22 mouse cellular contexts compared by ENCODE assay signal in the genomic region with DNA sequence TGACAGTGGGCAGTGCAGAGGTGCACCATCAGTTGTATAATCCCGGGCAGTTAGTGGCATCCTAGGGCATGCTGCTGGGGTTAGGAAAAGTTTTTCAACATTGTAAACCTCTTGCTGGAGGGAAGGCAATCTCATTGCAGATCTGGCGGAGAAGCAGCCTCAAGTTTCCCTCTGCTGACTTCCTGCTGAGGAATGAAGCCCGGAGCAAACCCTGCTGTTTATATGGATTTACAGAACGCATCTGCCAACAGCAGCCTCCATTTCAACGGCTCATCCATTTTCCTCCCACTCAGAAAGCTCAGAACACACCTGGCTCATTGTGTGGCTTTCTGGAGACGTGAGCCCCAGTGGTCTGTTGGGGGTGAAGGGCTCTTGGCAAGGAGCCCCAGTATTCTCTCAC. TPM values are rescaled to one million over a fixed set of nuclear protein-coding genes. Genes with fewer than 3 reads are reported as not detected.
DNase-seq lines count a peak whose midpoint lies in the region; ATAC-seq and TF ChIP-seq lines count a peak whose summit lies in the region.
"Had no signal": no experiment of that assay in that cellular context is flagged by ENCODE, and none has a peak within 500 bp of the region (broad histone marks: within the 10 kb centered on the region; RNA-seq: fewer than 3 reads in every experiment).

No protein-coding gene starts in this region.

- no peaks in the 10 kb centered on the region for H3K27me3 ChIP-seq in kidney, embryonic 15.5 days
- no peaks in the 10 kb centered on the region for H3K27me3 ChIP-seq in limb, embryonic 15.5 days
- no peaks in the 10 kb centered on the region for H3K27me3 ChIP-seq in midbrain, postnatal 0 days (ENCODE audit: insufficient read depth, low read length)
- H3K27me3 ChIP-seq: midbrain, embryonic 15.5 days had no signal

- ATAC-seq in kidney, embryonic 15.5 days (replicated peaks; ENCODE audit: low FRiP score): no peak
- no peak for ATAC-seq in limb, embryonic 15.5 days (ENCODE audit: insufficient number of reproducible peaks, low FRiP score, low TSS enrichment, low read depth)
- ATAC-seq in midbrain, postnatal 0 days (ENCODE audit: low FRiP score): no peak
- ATAC-seq: hindbrain, embryonic 16.5 days; midbrain, embryonic 15.5 days had no signal

- TF ChIP-seq POLR2A in bone marrow macrophage, adult 2 months (IDR thresholded peaks at IDR 0.05; ENCODE audit: borderline replicate concordance, low read depth, low read length): no peak

- H3K4me2 ChIP-seq in kidney, embryonic 15.5 days: no peak overlapping the region
- no peak overlapping the region for H3K4me2 ChIP-seq in limb, embryonic 15.5 days
- no peak overlapping the region for H3K4me2 ChIP-seq in midbrain, postnatal 0 days (ENCODE audit: low read depth, low read length, poor library complexity, severe bottlenecking)
- H3K4me2 ChIP-seq: midbrain, embryonic 15.5 days had no signal

- 80% methylated on average over 6 of the region's 6 CpGs for WGBS in kidney, embryonic 15.5 days
- 41% methylated on average over 6 of the region's 6 CpGs for WGBS in limb, embryonic 15.5 days
- WGBS in midbrain, postnatal 0 days: 84% methylated on average over 6 of the region's 6 CpGs

- peaks cover 4% of the 10 kb centered on the region; the same call in 1 of the 2 replicates for H3K4me1 ChIP-seq in kidney, embryonic 15.5 days
- H3K4me1 ChIP-seq in bone marrow macrophage, adult 2 months (ENCODE audit: control insufficient read depth, insufficient read depth, low read length): peaks cover 46% of the 10 kb centered on the region
- peaks cover 27% of the 10 kb centered on the region for H3K4me1 ChIP-seq in limb, embryonic 15.5 days
- H3K4me1 ChIP-seq in midbrain, postnatal 0 days (ENCODE audit: insufficient read depth, low read length): no peaks in the 10 kb centered on the region
- H3K4me1 ChIP-seq: midbrain, embryonic 15.5 days had no signal

- intact Hi-C loops in gastrocnemius, adult 2 months (cut with DNase I): loop anchor here (5.0 kb wide), 1 partner anchor 49 kb away; a partner anchor contains a TSS
- intact Hi-C loops in gastrocnemius, postnatal 36 days (cut with DNase I): no loop called here

- peaks cover 62% of the 10 kb centered on the region for H3K36me3 ChIP-seq in kidney, embryonic 15.5 days
- peaks cover 26% of the 10 kb centered on the region for H3K36me3 ChIP-seq in limb, embryonic 15.5 days
- H3K36me3 ChIP-seq in midbrain, postnatal 0 days (ENCODE audit: insufficient read depth, low read length): peaks cover 4% of the 10 kb centered on the region

- H3K9ac ChIP-seq in kidney, embryonic 15.5 days: no peak overlapping the region
- no peak overlapping the region for H3K9ac ChIP-seq in limb, embryonic 15.5 days
- H3K9ac ChIP-seq in midbrain, postnatal 0 days (replicated peaks; ENCODE audit: low read length, poor library complexity, severe bottlenecking): no peak overlapping the region
- H3K9ac ChIP-seq: liver, embryonic 14.5 days; midbrain, embryonic 15.5 days had no signal

- H3K27ac ChIP-seq in gastrocnemius, adult 2 months: peak overlapping the region; percentile 72
- H3K27ac ChIP-seq in kidney, embryonic 15.5 days: 0 out of 2 replicates have a peak overlapping the region, but pooled peaks have one; percentile 5
- H3K27ac ChIP-seq in bone marrow macrophage, adult 2 months (ENCODE audit: insufficient read depth, low read depth, low read length): peak overlapping the region; percentile 74
- H3K27ac ChIP-seq in limb, embryonic 15.5 days: peak overlapping the region; percentile 63
- H3K27ac ChIP-seq in midbrain, postnatal 0 days (ENCODE audit: low read depth, low read length): no peak overlapping the region
- H3K27ac ChIP-seq: liver, embryonic 14.5 days; midbrain, embryonic 15.5 days had no signal

- DNase-seq in gastrocnemius, adult 2 months: no peak
- no peak for DNase-seq in gastrocnemius, postnatal 36 days
- DNase-seq in kidney, adult 9 months: no peak
- no peak for DNase-seq in right cerebral cortex, postnatal 36 days (ENCODE audit: low spot score in 2 of 2)
- DNase-seq in midbrain, postnatal 0 days (ENCODE audit: low spot score): no peak
- DNase-seq: adrenal gland, postnatal 36 days; cerebellum, adult 9-10 months; heart, adult 2 months; heart, postnatal 4 days; kidney, adult 11 months; kidney, postnatal 10 days; layer of hippocampus, postnatal 36 days; lung, postnatal 14 days; right cerebral cortex, postnatal 25 days; thymus, postnatal 14 days had no signal

- no peak overlapping the region for H3K4me3 ChIP-seq in gastrocnemius, adult 2 months
- H3K4me3 ChIP-seq in kidney, embryonic 15.5 days (replicated peaks): no peak overlapping the region
- H3K4me3 ChIP-seq in bone marrow macrophage, adult 2 months (ENCODE audit: insufficient read depth, low read length): no peak overlapping the region
- H3K4me3 ChIP-seq in limb, embryonic 15.5 days: no peak overlapping the region
- H3K4me3 ChIP-seq in midbrain, postnatal 0 days (ENCODE audit: low read depth, low read length): no peak overlapping the region
- H3K4me3 ChIP-seq: heart, adult 2 months; layer of hippocampus, adult 2 months; midbrain, embryonic 15.5 days had no signal

- H3K9me3 ChIP-seq in kidney, embryonic 15.5 days (replicated peaks): no peaks in the 10 kb centered on the region
- H3K9me3 ChIP-seq in limb, embryonic 15.5 days: no peaks in the 10 kb centered on the region
- no peaks in the 10 kb centered on the region for H3K9me3 ChIP-seq in midbrain, postnatal 0 days (ENCODE audit: low read length)
- H3K9me3 ChIP-seq: midbrain, embryonic 15.5 days had no signal

- TF ChIP-seq CTCF in gastrocnemius, adult 2 months (IDR thresholded peaks at IDR 0.05): no peak
- no peak for TF ChIP-seq CTCF in bone marrow macrophage, adult 2 months (IDR thresholded peaks at IDR 0.05; ENCODE audit: low read depth, low read length)
- no peak for TF ChIP-seq CTCF in midbrain, postnatal 0 days (IDR thresholded peaks at IDR 0.05)

RNA-seq across cellular contexts. Expression of a gene that starts 51.1 kb away (rescaled TPM):
- 10 to 100 TPM; 48.5 to 49.0 TPM for total RNA-seq in gastrocnemius, adult 2 months (2021)
- 10 to 100 TPM; 40.7 to 48.6 TPM for total RNA-seq in gastrocnemius, postnatal 36 days (2021)
- polyA plus RNA-seq in kidney, embryonic 15.5 days (2015; fragmentation: Nextera tagmentation; extraction: Ambion mirVana): 12.9 and 13.5 TPM in 2 replicates
- 70.6 and 73.7 TPM in 2 replicates for polyA plus RNA-seq in bone marrow macrophage, adult 2 months (2012; ENCODE audit: insufficient read depth, insufficient read length, missing spikeins)
- polyA plus RNA-seq in limb, embryonic 15.5 days (2015; fragmentation: Nextera tagmentation; extraction: Ambion mirVana): 12.8 and 13.7 TPM in 2 replicates
- total RNA-seq in midbrain, postnatal 0 days (2014; rRNA removed): 16.6 TPM in 2 replicates
- polyA plus RNA-seq in midbrain, postnatal 0 days (2015; fragmentation: Nextera tagmentation; extraction: Ambion mirVana): 5.0 and 6.0 TPM in 2 replicates
